In the genomic region with DNA sequence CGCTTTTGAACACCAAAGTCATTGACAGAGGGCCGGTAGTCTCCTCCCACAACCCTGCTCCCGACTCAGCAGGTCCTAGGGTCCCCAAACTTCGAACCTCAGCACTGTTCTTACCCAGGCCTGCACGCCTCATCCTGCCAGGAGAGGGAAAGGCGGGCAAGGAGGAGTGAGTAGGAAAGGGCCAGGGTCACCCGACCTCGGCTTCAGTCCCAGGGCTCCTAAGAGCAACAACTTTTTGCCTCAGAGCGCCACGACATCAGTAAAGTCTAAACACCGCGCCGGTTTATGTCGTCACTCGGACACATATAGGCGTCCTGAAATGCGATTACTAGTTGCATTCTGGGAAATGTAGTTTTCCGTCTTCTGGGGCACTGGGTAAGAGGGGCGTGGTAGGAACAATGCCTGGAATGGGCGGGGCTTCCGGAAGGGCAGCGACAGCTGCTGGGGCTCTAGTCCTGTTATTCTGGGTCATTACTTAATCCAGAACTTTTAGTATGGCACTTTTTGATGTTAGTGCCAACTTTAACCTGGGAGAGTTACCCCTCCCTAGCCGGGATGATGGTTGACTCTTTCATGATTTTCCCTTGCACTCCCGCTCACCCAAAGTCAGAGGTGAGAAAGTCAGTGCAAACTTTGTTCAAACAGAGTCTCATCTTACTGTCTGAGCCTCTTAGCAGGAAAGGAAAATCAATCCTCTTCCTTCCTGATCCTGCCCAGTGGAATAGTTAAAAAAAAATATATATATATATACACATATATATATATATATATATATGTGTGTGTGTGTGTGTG, we compare ENCODE assay signal across 7 mouse cellular contexts. TPM values are rescaled to one million over a fixed set of nuclear protein-coding genes. Genes with fewer than 3 reads are reported as not detected.
DNase-seq lines count a peak whose midpoint lies in the region; ATAC-seq lines count a peak whose summit lies in the region.

Gene Bet1, minus strand, starts transcription at position 310 of the 792 bp plus-strand sequence.

- H3K36me3 ChIP-seq in embryonic facial prominence, embryonic 12.5 days = no peaks in the 10 kb centered on the region
- no peaks in the 10 kb centered on the region for H3K36me3 ChIP-seq in limb, embryonic 11.5 days (ENCODE audit: control insufficient read depth, insufficient read depth, low read length)
- no peaks in the 10 kb centered on the region for H3K36me3 ChIP-seq in midbrain, embryonic 14.5 days (ENCODE audit: control insufficient read depth, insufficient read depth, low read length)

- H3K27ac ChIP-seq in embryonic facial prominence, embryonic 12.5 days = no peak within 1 kb of the TSS
- H3K27ac ChIP-seq in limb, embryonic 11.5 days (replicated peaks; ENCODE audit: low read depth, low read length) = no peak within 1 kb of the TSS
- no peak within 1 kb of the TSS for H3K27ac ChIP-seq in midbrain, embryonic 14.5 days (replicated peaks; ENCODE audit: low read depth, low read length)

- peak within 1 kb of the TSS; percentile 59 for H3K4me2 ChIP-seq in embryonic facial prominence, embryonic 12.5 days (replicated peaks)
- H3K4me2 ChIP-seq in limb, embryonic 11.5 days (ENCODE audit: low read depth, severe bottlenecking) = peak within 1 kb of the TSS; percentile 54
- H3K4me2 ChIP-seq in midbrain, embryonic 14.5 days (ENCODE audit: low read length) = peak within 1 kb of the TSS; percentile 62

- H3K4me1 ChIP-seq in embryonic facial prominence, embryonic 12.5 days = no peaks in the 10 kb centered on the region
- H3K4me1 ChIP-seq in limb, embryonic 11.5 days (ENCODE audit: control insufficient read depth, insufficient read depth, low read length) = no peaks in the 10 kb centered on the region
- H3K4me1 ChIP-seq in midbrain, embryonic 14.5 days (ENCODE audit: control insufficient read depth, insufficient read depth, low read length) = peaks cover 5% of the 10 kb centered on the region

- peak within 1 kb of the TSS; percentile 54 for H3K9ac ChIP-seq in embryonic facial prominence, embryonic 12.5 days
- H3K9ac ChIP-seq in limb, embryonic 11.5 days (ENCODE audit: low read length) = peak within 1 kb of the TSS; percentile 73
- H3K9ac ChIP-seq in midbrain, embryonic 14.5 days (replicated peaks; ENCODE audit: low read length) = peak within 1 kb of the TSS; percentile 42; the same call in 1 of the 2 replicates

- no peaks in the 10 kb centered on the region for H3K27me3 ChIP-seq in embryonic facial prominence, embryonic 12.5 days
- H3K27me3 ChIP-seq in limb, embryonic 11.5 days (ENCODE audit: control insufficient read depth, insufficient read depth, low read length) = no peaks in the 10 kb centered on the region
- no peaks in the 10 kb centered on the region for H3K27me3 ChIP-seq in midbrain, embryonic 14.5 days (ENCODE audit: control insufficient read depth, insufficient read depth, low read length)

- peak; percentile 99 for ATAC-seq in embryonic facial prominence, embryonic 12.5 days (ENCODE audit: insufficient number of reproducible peaks, insufficient read depth, low FRiP score, low TSS enrichment)
- ATAC-seq in limb, embryonic 11.5 days (ENCODE audit: insufficient number of reproducible peaks, low FRiP score, low TSS enrichment, low read depth) = peak; percentile 100
- ATAC-seq in midbrain, embryonic 14.5 days (ENCODE audit: low FRiP score, low TSS enrichment) = peak; percentile 100

- peak within 1 kb of the TSS; percentile 62 for H3K4me3 ChIP-seq in embryonic facial prominence, embryonic 12.5 days
- peak within 1 kb of the TSS; percentile 74 for H3K4me3 ChIP-seq in limb, embryonic 11.5 days (ENCODE audit: low read depth, low read length)
- H3K4me3 ChIP-seq in midbrain, embryonic 14.5 days (replicated peaks; ENCODE audit: low read depth, low read length) = peak within 1 kb of the TSS; percentile 76

- H3K9me3 ChIP-seq in embryonic facial prominence, embryonic 12.5 days = no peaks in the 10 kb centered on the region
- no peaks in the 10 kb centered on the region for H3K9me3 ChIP-seq in limb, embryonic 11.5 days (ENCODE audit: control insufficient read depth, low read length)
- no peaks in the 10 kb centered on the region for H3K9me3 ChIP-seq in midbrain, embryonic 14.5 days (ENCODE audit: control insufficient read depth, low read length)

- WGBS in embryonic facial prominence, embryonic 12.5 days = 2% methylated on average over 24 of the region's 24 CpGs
- 2% methylated on average over 24 of the region's 24 CpGs for WGBS in limb, embryonic 11.5 days
- 2% methylated on average over 24 of the region's 24 CpGs for WGBS in midbrain, embryonic 14.5 days

- peak; percentile 88 for DNase-seq in adrenal gland, postnatal 25 days
- peak; percentile 99 for DNase-seq in heart, adult 11 months
- DNase-seq in kidney, adult 18-20 months = peak; percentile 91
- peak; percentile 91 for DNase-seq in limb, embryonic 11.5 days (ENCODE audit: low spot score)
- peak; percentile 98 for DNase-seq in midbrain, embryonic 14.5 days
- peak; percentile 77 to 81 for DNase-seq in spleen, adult 18-20 months

RNA-seq across cellular contexts. Expression of gene Bet1, which starts in this region (rescaled TPM):
- total RNA-seq in adrenal gland, postnatal 25 days (2021) = 43.7 and 60.9 TPM in 2 replicates
- polyA plus RNA-seq in embryonic facial prominence, embryonic 12.5 days (2016; fragmentation: Nextera tagmentation; extraction: Ambion mirVana) = 71.3 and 73.0 TPM in 2 replicates
- polyA plus RNA-seq in limb, embryonic 11.5 days (2014; fragmentation: Nextera tagmentation; extraction: Ambion mirVana) = 71.9 and 83.0 TPM in 2 replicates
- polyA plus RNA-seq in midbrain, embryonic 14.5 days (2014; fragmentation: Nextera tagmentation; extraction: Ambion mirVana) = 28.0 and 33.7 TPM in 2 replicates
